In genomic region chr6:39724071-39724470, GRCm38 (mm10) we compare ENCODE assay signal across 8 mouse cellular contexts. TPM values are rescaled to one million over a fixed set of nuclear protein-coding genes. Genes with fewer than 3 reads are reported as not detected.
DNase-seq lines count a peak whose midpoint lies in the region; ATAC-seq and TF ChIP-seq lines count a peak whose summit lies in the region.

No protein-coding gene starts in this region.

- H3K4me2 ChIP-seq in kidney, embryonic 14.5 days (replicated peaks; ENCODE audit: low read depth, low read length): peak overlapping the region; percentile 67
- H3K4me2 ChIP-seq in embryonic facial prominence, embryonic 15.5 days (replicated peaks): peak overlapping the region; percentile 71
- peak overlapping the region; percentile 72 for H3K4me2 ChIP-seq in neural tube, embryonic 13.5 days

- ATAC-seq in kidney, embryonic 14.5 days (ENCODE audit: low FRiP score, low TSS enrichment): no peak
- no peak for ATAC-seq in G1E (ENCODE audit: extremely low read depth, insufficient number of reproducible peaks, low FRiP score, poor library complexity, severe bottlenecking)
- no peak for ATAC-seq in embryonic facial prominence, embryonic 15.5 days (ENCODE audit: insufficient number of reproducible peaks, low FRiP score, low TSS enrichment, low read depth)
- no peak for ATAC-seq in neural tube, embryonic 13.5 days (ENCODE audit: low read depth)
- ATAC-seq in monocyte, adult 5-6 weeks (replicated peaks; ENCODE audit: insufficient number of reproducible peaks, low FRiP score, low TSS enrichment, poor library complexity, severe bottlenecking): no peak

- no peaks in the 10 kb centered on the region for H3K36me3 ChIP-seq in kidney, embryonic 14.5 days (ENCODE audit: control insufficient read depth, insufficient read depth, low read length)
- H3K36me3 ChIP-seq in G1E (replicated peaks): peaks cover 2% of the 10 kb centered on the region
- no peaks in the 10 kb centered on the region for H3K36me3 ChIP-seq in embryonic facial prominence, embryonic 15.5 days
- no peaks in the 10 kb centered on the region for H3K36me3 ChIP-seq in limb, embryonic 10.5 days
- H3K36me3 ChIP-seq in neural tube, embryonic 13.5 days: no peaks in the 10 kb centered on the region

- no peak overlapping the region for H3K27ac ChIP-seq in kidney, embryonic 14.5 days (ENCODE audit: low read depth, low read length)
- no peak overlapping the region for H3K27ac ChIP-seq in embryonic facial prominence, embryonic 15.5 days (replicated peaks)
- peak overlapping the region; percentile 97; the same call in 1 of the 2 replicates for H3K27ac ChIP-seq in limb, embryonic 10.5 days
- H3K27ac ChIP-seq in neural tube, embryonic 13.5 days (replicated peaks): peak overlapping the region; percentile 98

- WGBS in kidney, embryonic 14.5 days: 3% methylated on average over 7 of the region's 7 CpGs
- WGBS in embryonic facial prominence, embryonic 15.5 days: 3% methylated on average over 7 of the region's 7 CpGs
- 2% methylated on average over 7 of the region's 7 CpGs for WGBS in limb, embryonic 10.5 days
- under 1% methylated on average over 7 of the region's 7 CpGs for WGBS in neural tube, embryonic 13.5 days

- peak overlapping the region; percentile 80 for H3K4me3 ChIP-seq in kidney, embryonic 14.5 days (ENCODE audit: low read length)
- peak overlapping the region; percentile 91 for H3K4me3 ChIP-seq in G1E (ENCODE audit: low read depth, low read length)
- peak overlapping the region; percentile 92 for H3K4me3 ChIP-seq in embryonic facial prominence, embryonic 15.5 days (replicated peaks)
- H3K4me3 ChIP-seq in limb, embryonic 10.5 days: peak overlapping the region; percentile 69
- H3K4me3 ChIP-seq in neural tube, embryonic 13.5 days: peak overlapping the region; percentile 96

- peaks cover 13% of the 10 kb centered on the region; the same call in 1 of the 2 replicates for H3K4me1 ChIP-seq in kidney, embryonic 14.5 days (ENCODE audit: control insufficient read depth, insufficient read depth, low read length)
- H3K4me1 ChIP-seq in G1E (ENCODE audit: insufficient read depth, low read depth, low read length): peaks cover 17% of the 10 kb centered on the region
- H3K4me1 ChIP-seq in embryonic facial prominence, embryonic 15.5 days: peaks cover 16% of the 10 kb centered on the region
- peaks cover 29% of the 10 kb centered on the region for H3K4me1 ChIP-seq in limb, embryonic 10.5 days
- peaks cover 35% of the 10 kb centered on the region for H3K4me1 ChIP-seq in neural tube, embryonic 13.5 days (replicated peaks)

- H3K9ac ChIP-seq in kidney, embryonic 14.5 days (ENCODE audit: low read depth, low read length): peak overlapping the region; percentile 92; the same call in 1 of the 2 replicates
- peak overlapping the region; percentile 93 for H3K9ac ChIP-seq in embryonic facial prominence, embryonic 15.5 days
- peak overlapping the region; percentile 98 for H3K9ac ChIP-seq in neural tube, embryonic 13.5 days

- DNase-seq in kidney, postnatal 25 days: no peak
- DNase-seq in G1E (ENCODE audit: low spot score): peak; percentile 4
- DNase-seq in limb, embryonic 10.5 days (ENCODE audit: low spot score): no peak
- DNase-seq in Muller cell, postnatal 12 days (ENCODE audit: inconsistent ontology term): no peak

- H3K27me3 ChIP-seq in kidney, embryonic 14.5 days (ENCODE audit: control insufficient read depth, insufficient read depth, low read length): no peaks in the 10 kb centered on the region
- H3K27me3 ChIP-seq in G1E (ENCODE audit: insufficient read depth, low read length): peaks cover 6% of the 10 kb centered on the region; the same call in 1 of the 2 replicates
- no peaks in the 10 kb centered on the region for H3K27me3 ChIP-seq in embryonic facial prominence, embryonic 15.5 days
- no peaks in the 10 kb centered on the region for H3K27me3 ChIP-seq in limb, embryonic 10.5 days (ENCODE audit: low read depth, poor library complexity, severe bottlenecking)
- no peaks in the 10 kb centered on the region for H3K27me3 ChIP-seq in neural tube, embryonic 13.5 days

- no peak for TF ChIP-seq CTCF in G1E (IDR thresholded peaks at IDR 0.05; ENCODE audit: low read depth, low read length)

- H3K9me3 ChIP-seq in kidney, embryonic 14.5 days (ENCODE audit: control insufficient read depth, low read length): no peaks in the 10 kb centered on the region
- H3K9me3 ChIP-seq in G1E (replicated peaks): no peaks in the 10 kb centered on the region
- no peaks in the 10 kb centered on the region for H3K9me3 ChIP-seq in embryonic facial prominence, embryonic 15.5 days (replicated peaks)
- no peaks in the 10 kb centered on the region for H3K9me3 ChIP-seq in limb, embryonic 10.5 days (replicated peaks)
- no peaks in the 10 kb centered on the region for H3K9me3 ChIP-seq in neural tube, embryonic 13.5 days

RNA-seq across cellular contexts. Expression of gene Braf, which starts 1.2 kb away (rescaled TPM):
- 11.1 and 17.4 TPM in 2 replicates for polyA plus RNA-seq in kidney, embryonic 14.5 days (2014; fragmentation: Nextera tagmentation; extraction: Ambion mirVana)
- total RNA-seq in G1E (2014; fragmentation: Nextera tagmentation) (42.5 and 45.4 TPM in 2 replicates), G1E (2017) (10.4 and 12.7 TPM in 2 replicates)
- polyA plus RNA-seq in G1E (2012): 1.6 and 1.9 TPM in 2 replicates
- polyA plus RNA-seq in embryonic facial prominence, embryonic 15.5 days (2015; fragmentation: Nextera tagmentation; extraction: Ambion mirVana): 17.1 and 17.8 TPM in 2 replicates
- polyA plus RNA-seq in limb, embryonic 10.5 days (2016; fragmentation: Nextera tagmentation; extraction: Ambion mirVana): 16.0 and 19.9 TPM in 2 replicates
- 24.9 and 25.3 TPM in 2 replicates for polyA plus RNA-seq in neural tube, embryonic 13.5 days (2015; fragmentation: Nextera tagmentation; extraction: Ambion mirVana)
- total RNA-seq in monocyte, adult 5-6 weeks (2017): 18.2 to 33.8 TPM (median 19.9 TPM) in 3 replicates

Comparison
In these comparisons a context has a peak if more than half of its experiments do, and no peak if none do; other contexts are left out.
1. H3K27ac ChIP-seq: peak in limb, embryonic 10.5 days (single experiment) and neural tube, embryonic 13.5 days (single experiment); none in kidney, embryonic 14.5 days (single experiment) and embryonic facial prominence, embryonic 15.5 days (single experiment).
2. Peak in every context shown above with its lines, with median percentiles within 50 percentile points of each other: H3K4me2 ChIP-seq, H3K4me3 ChIP-seq and H3K9ac ChIP-seq.